ENCODE assay signal across 19 mouse cellular contexts in the genomic region with DNA sequence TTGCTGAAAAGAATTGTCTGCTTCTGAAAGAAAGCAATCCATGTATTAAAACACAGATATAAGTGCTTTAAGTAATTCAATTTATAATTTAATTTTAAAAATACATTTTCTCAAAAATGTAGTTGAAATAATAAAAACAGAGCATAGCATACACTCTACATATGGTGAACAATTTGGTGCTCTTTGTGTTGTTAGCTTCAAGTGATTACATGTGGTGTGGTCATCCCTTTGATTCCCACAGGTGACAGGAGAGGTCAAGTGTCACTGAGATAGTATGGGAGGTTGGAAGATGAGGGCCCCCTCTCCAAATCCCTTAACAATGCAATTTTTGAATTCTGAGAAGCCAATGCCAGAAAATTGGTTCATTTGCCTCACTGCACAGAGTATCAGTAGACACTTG.
DNase-seq lines count a peak whose midpoint lies in the region; ATAC-seq lines count a peak whose summit lies in the region.
"Had no signal": no experiment of that assay in that cellular context is flagged by ENCODE, and none has a peak within 500 bp of the region (broad histone marks: within the 10 kb centered on the region; RNA-seq: fewer than 3 reads in every experiment).

No protein-coding gene starts in this region.

- no peak overlapping the region for H3K9ac ChIP-seq in hindbrain, embryonic 12.5 days
- no peak overlapping the region for H3K9ac ChIP-seq in hindbrain, embryonic 16.5 days (ENCODE audit: low read depth, low read length)
- no peak overlapping the region for H3K9ac ChIP-seq in neural tube, embryonic 12.5 days
- H3K9ac ChIP-seq: embryonic facial prominence, embryonic 13.5 days; embryonic facial prominence, embryonic 15.5 days; forebrain, embryonic 12.5 days had no signal

- no peaks in the 10 kb centered on the region for H3K4me1 ChIP-seq in hindbrain, embryonic 12.5 days
- no peaks in the 10 kb centered on the region for H3K4me1 ChIP-seq in hindbrain, embryonic 16.5 days (ENCODE audit: control insufficient read depth, insufficient read depth, low read depth, low read length)
- no peaks in the 10 kb centered on the region for H3K4me1 ChIP-seq in neural tube, embryonic 12.5 days
- H3K4me1 ChIP-seq: embryonic facial prominence, embryonic 13.5 days; embryonic facial prominence, embryonic 15.5 days; forebrain, embryonic 12.5 days had no signal

- H3K9me3 ChIP-seq in hindbrain, embryonic 12.5 days (replicated peaks) = no peaks in the 10 kb centered on the region
- no peaks in the 10 kb centered on the region for H3K9me3 ChIP-seq in hindbrain, embryonic 16.5 days (ENCODE audit: control insufficient read depth, low read length)
- H3K9me3 ChIP-seq in neural tube, embryonic 12.5 days = no peaks in the 10 kb centered on the region
- H3K9me3 ChIP-seq: embryonic facial prominence, embryonic 13.5 days; embryonic facial prominence, embryonic 15.5 days; forebrain, embryonic 10.5 days; forebrain, embryonic 12.5 days had no signal

- H3K4me2 ChIP-seq in hindbrain, embryonic 12.5 days (replicated peaks) = no peak overlapping the region
- no peak overlapping the region for H3K4me2 ChIP-seq in hindbrain, embryonic 16.5 days (ENCODE audit: low read length)
- no peak overlapping the region for H3K4me2 ChIP-seq in neural tube, embryonic 12.5 days (replicated peaks)
- H3K4me2 ChIP-seq: embryonic facial prominence, embryonic 13.5 days; embryonic facial prominence, embryonic 15.5 days; forebrain, embryonic 12.5 days had no signal

- no peak overlapping the region for H3K27ac ChIP-seq in hindbrain, embryonic 12.5 days
- H3K27ac ChIP-seq in hindbrain, embryonic 16.5 days (ENCODE audit: low read depth, low read length) = no peak overlapping the region
- no peak overlapping the region for H3K27ac ChIP-seq in neural tube, embryonic 12.5 days
- H3K27ac ChIP-seq: embryonic facial prominence, embryonic 13.5 days; embryonic facial prominence, embryonic 15.5 days; forebrain, embryonic 10.5 days; forebrain, embryonic 12.5 days had no signal

- ATAC-seq in hindbrain, embryonic 12.5 days (ENCODE audit: low FRiP score) = peak; percentile 31; the same call in 1 of the 2 replicates
- no peak for ATAC-seq in hindbrain, embryonic 16.5 days
- ATAC-seq in neural tube, embryonic 12.5 days (ENCODE audit: low FRiP score, low read depth) = peak; percentile 55; the same call in 1 of the 2 replicates
- ATAC-seq: forebrain, embryonic 14.5 days; forebrain, embryonic 16.5 days had no signal

- no peak overlapping the region for H3K4me3 ChIP-seq in hindbrain, embryonic 12.5 days
- H3K4me3 ChIP-seq in hindbrain, embryonic 16.5 days (ENCODE audit: low read length) = no peak overlapping the region
- H3K4me3 ChIP-seq in neural tube, embryonic 12.5 days = no peak overlapping the region
- H3K4me3 ChIP-seq: embryonic facial prominence, embryonic 13.5 days; embryonic facial prominence, embryonic 15.5 days; erythroblast, embryonic 14.5 days; forebrain, embryonic 10.5 days; forebrain, embryonic 12.5 days had no signal

- no peak for DNase-seq in neural tube, embryonic 10.5 days (ENCODE audit: extremely low spot score, low spot score)
- DNase-seq: adrenal gland, adult 2 months; adrenal gland, postnatal 10 days; adrenal gland, postnatal 25 days; cerebellum, adult 11 months; cerebellum, adult 8-10 months; cerebellum, adult 9-11 months; cerebellum, postnatal 14 days; cerebellum, postnatal 36 days had no signal

- no peaks in the 10 kb centered on the region for H3K36me3 ChIP-seq in hindbrain, embryonic 12.5 days
- H3K36me3 ChIP-seq in hindbrain, embryonic 16.5 days (ENCODE audit: control insufficient read depth, insufficient read depth, low read length) = no peaks in the 10 kb centered on the region
- no peaks in the 10 kb centered on the region for H3K36me3 ChIP-seq in neural tube, embryonic 12.5 days
- H3K36me3 ChIP-seq: embryonic facial prominence, embryonic 13.5 days; embryonic facial prominence, embryonic 15.5 days; forebrain, embryonic 10.5 days; forebrain, embryonic 12.5 days had no signal

- H3K27me3 ChIP-seq in hindbrain, embryonic 12.5 days = no peaks in the 10 kb centered on the region
- no peaks in the 10 kb centered on the region for H3K27me3 ChIP-seq in hindbrain, embryonic 16.5 days (replicated peaks; ENCODE audit: control insufficient read depth, insufficient read depth, low read length)
- no peaks in the 10 kb centered on the region for H3K27me3 ChIP-seq in neural tube, embryonic 12.5 days (replicated peaks)
- H3K27me3 ChIP-seq: embryonic facial prominence, embryonic 15.5 days; forebrain, embryonic 12.5 days had no signal
